Mouse (Mus musculus) forebrain, embryonic 13.5 days (tissue): ENCODE data around the gene Trim33. TPM values are rescaled to one million over a fixed set of nuclear protein-coding genes. Genes with fewer than 3 reads are reported as not detected.

Experiments used
- ATAC-seq: fragments of 200-750 bp; cut with Nextera tagmentation; 2 replicates; pipeline ENCODE4 v1.8.0; 2017
- H3K27ac ChIP-seq: fragments of 300-500 bp; sonication (generic); 2 replicates; pipeline ENCODE4 v1.5.1; 2015; ENCODE audit warnings: inconsistent platforms, mild to moderate bottlenecking, moderate library complexity
- H3K27me3 ChIP-seq: fragments of 300-500 bp; sonication (generic); 2 replicates; pipeline ENCODE4 v1.6.1; 2015; ENCODE audit warnings: mild to moderate bottlenecking, inconsistent platforms
- H3K36me3 ChIP-seq: fragments of 300-500 bp; sonication (generic); 2 replicates; pipeline ENCODE4 v1.6.1; 2015; ENCODE audit warnings: mild to moderate bottlenecking, inconsistent platforms; ENCODE audit not compliant: poor library complexity, severe bottlenecking
- H3K4me1 ChIP-seq: fragments of 300-500 bp; sonication (generic); 2 replicates; pipeline ENCODE4 v1.6.1; 2015; ENCODE audit warnings: inconsistent platforms
- H3K4me2 ChIP-seq: fragments of 300-500 bp; sonication (generic); 2 replicates; pipeline ENCODE4 v1.6.1; 2015; ENCODE audit warnings: inconsistent platforms, mild to moderate bottlenecking, moderate library complexity
- H3K4me3 ChIP-seq: fragments of 300-500 bp; sonication (generic); 2 replicates; pipeline ENCODE4 v1.5.1; 2015; ENCODE audit warnings: mild to moderate bottlenecking, inconsistent platforms
- H3K9ac ChIP-seq: fragments of 300-500 bp; sonication (generic); 2 replicates; pipeline ENCODE4 v1.6.1; 2015; ENCODE audit warnings: mild to moderate bottlenecking, inconsistent platforms
- H3K9me3 ChIP-seq: fragments of 300-500 bp; sonication (generic); replicated peaks from 2 replicates; pipeline ENCODE4 v1.6.1; 2016; ENCODE audit warnings: inconsistent platforms
- WGBS: fragments of 180-500 bp; shearing (Covaris S2); methylation state at CpG from one replicate; pipeline ENCODE4 v1.1.7; 2015; 5-methylcytosine and 5-hydroxymethylcytosine counted together
- polyA plus RNA-seq: library from polyadenylated mRNA; unstranded; fragments of >200 nt; fragmentation: Nextera tagmentation; extraction: Ambion mirVana; gene quantifications from 2 replicates; pipeline ENCODE4 v1.2.1, GENCODE M21; 2015

Gene Trim33
- polyA plus RNA-seq, 1 experiment from 2014 or later, result 33.0 TPM

DNA sequence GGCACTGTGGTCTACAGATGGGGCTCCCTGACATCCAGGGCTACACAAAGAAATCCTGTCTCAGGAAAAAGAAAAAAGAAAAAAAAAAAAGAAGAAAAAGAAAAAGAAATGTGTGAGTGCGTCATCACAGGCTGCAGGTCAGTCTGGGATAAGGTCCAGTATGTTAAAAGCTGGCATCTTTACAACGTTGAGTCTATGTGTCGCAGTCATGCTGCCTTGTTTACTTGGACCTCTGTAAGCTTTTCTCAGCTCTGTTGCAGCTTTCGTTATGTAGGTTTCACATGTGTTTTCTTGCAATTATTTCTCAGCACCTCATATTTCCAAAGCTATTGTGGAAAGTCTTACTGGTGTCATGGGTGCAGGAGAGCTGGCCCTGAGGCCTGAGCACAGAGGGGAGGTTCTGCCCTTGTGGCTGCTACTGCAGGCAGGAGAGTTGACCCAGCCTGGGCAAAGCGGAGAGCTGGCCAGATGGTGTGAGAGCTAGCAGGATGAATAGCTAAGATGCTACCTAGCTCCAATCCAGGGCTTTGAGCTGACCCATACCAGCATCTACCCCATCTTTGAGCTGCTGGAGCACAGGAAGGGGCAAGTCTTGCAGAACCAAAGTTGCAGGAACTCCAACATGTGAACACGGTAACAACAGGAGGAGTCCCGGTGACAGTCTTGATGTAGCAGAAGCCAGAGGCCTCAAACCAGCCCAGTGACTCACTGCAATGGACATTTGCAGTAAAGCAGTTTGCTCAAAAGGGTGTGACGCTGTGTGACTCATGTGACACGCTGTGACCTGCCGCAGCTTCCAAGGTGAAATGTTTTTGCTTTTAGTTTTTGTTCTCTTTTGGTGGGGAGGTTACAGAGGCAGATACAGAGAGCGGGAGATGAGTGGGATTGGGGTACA, 127.0 kb downstream of the Trim33 start:
- Histone ChIP-seq H3K4me1 (peaks cover 6% of the 10 kb centered on the region), H3K9me3 (no peaks in the 10 kb centered on the region), H3K36me3 (no peaks in the 10 kb centered on the region), H3K27ac (no peak overlapping the region), H3K27me3 (no peaks in the 10 kb centered on the region), H3K4me2 (no peak overlapping the region), H3K9ac (no peak overlapping the region), H3K4me3 (no peak overlapping the region)
- 90% methylated on average over 11 of the region's 11 CpGs for WGBS
- ATAC-seq, result no peak

Other genes starting within 250 kb of the Trim33 start
- gene Nras, start 221.0 kb upstream of the Trim33 start, polyA plus RNA-seq, result 135 and 142 TPM in 2 replicates
- not detected in 2 replicates for gene Ampd1, start 205.3 kb upstream of the Trim33 start, polyA plus RNA-seq
- 0.75 and 1.3 TPM in 2 replicates for gene Dennd2c, start 176.7 kb upstream of the Trim33 start, polyA plus RNA-seq
- 254 and 269 TPM in 2 replicates for gene Bcas2, start 107.6 kb upstream of the Trim33 start, polyA plus RNA-seq